Mouse (Mus musculus) thymus, adult 2 months (tissue): ENCODE data around the gene Clec4d. TPM values are rescaled to one million over a fixed set of nuclear protein-coding genes. Genes with fewer than 3 reads are reported as not detected.

ENCODE experiments used
- DNase-seq: peaks from one replicate; pipeline ENCODE4 v3.0.0; 2021
- H3K27ac ChIP-seq: fragments of 200-500 bp; 2 replicates; pipeline ENCODE4 v1.5.1; 2012; ENCODE audit warnings: low read length, control low read depth; ENCODE audit not compliant: control insufficient read depth, insufficient read depth
- H3K27me3 ChIP-seq: fragments of 200-500 bp; 2 replicates; pipeline ENCODE4 v1.6.1; 2012; ENCODE audit warnings: mild to moderate bottlenecking, low read length, moderate library complexity, mixed read lengths; ENCODE audit not compliant: control insufficient read depth, insufficient read depth
- H3K36me3 ChIP-seq: fragments of 200-500 bp; 2 replicates; pipeline ENCODE4 v1.6.1; 2012; ENCODE audit warnings: mild to moderate bottlenecking, low read length, moderate library complexity; ENCODE audit not compliant: control insufficient read depth, insufficient read depth
- H3K4me1 ChIP-seq: fragments of 200-500 bp; replicated peaks from 2 replicates; pipeline ENCODE4 v1.6.1; 2012; ENCODE audit warnings: low read length; ENCODE audit not compliant: control insufficient read depth, insufficient read depth
- H3K4me3 ChIP-seq: fragments of 200-500 bp; 2 replicates; pipeline ENCODE4 v1.5.1; 2012; ENCODE audit warnings: mild to moderate bottlenecking, low read length, control low read depth, moderate library complexity; ENCODE audit not compliant: control insufficient read depth, insufficient read depth
- CTCF ChIP-seq: fragments of 200-500 bp; IDR thresholded peaks from 2 replicates; pipeline ENCODE4 v1.5.1; 2012; ENCODE audit warnings: mild to moderate bottlenecking, control low read depth, low read length, moderate library complexity, borderline replicate concordance; ENCODE audit not compliant: control insufficient read depth, poor library complexity, insufficient read depth; ENCODE audit errors: extremely low read depth
- POLR2A ChIP-seq: fragments of 200-500 bp; IDR thresholded peaks from 2 replicates; pipeline ENCODE4 v1.6.1; 2012; ENCODE audit warnings: mild to moderate bottlenecking, low read length, control low read depth, moderate library complexity; ENCODE audit not compliant: control insufficient read depth, poor library complexity, insufficient read depth; ENCODE audit errors: extremely low read depth
- WGBS: fragments of 180-500 bp; shearing (Covaris S2); methylation state at CpG from one replicate; pipeline ENCODE4 v1.1.7; 2018; 5-methylcytosine and 5-hydroxymethylcytosine counted together
- polyA plus RNA-seq: library from polyadenylated mRNA; depleted of rRNA; stranded (reverse); fragments of >200 nt; gene quantifications from 2 replicates; pipeline ENCODE4 v1.2.3, GENCODE M21; 2012; rRNA removed

The Clec4d gene
- polyA plus RNA-seq, 1 experiment: 0.23 TPM

GRCm38 (mm10) chr6:123308033-123308432, 46.1 kb downstream of the Clec4d start, which contains the start of gene Vmn2r19:
Vmn2r19 (plus strand) TSS chr6:123308333.
- no peak for TF ChIP-seq CTCF
- no peak for TF ChIP-seq POLR2A
- Histone ChIP-seq H3K36me3 (no peaks in the 10 kb centered on the region), H3K4me1 (no peaks in the 10 kb centered on the region), H3K27me3 (no peaks in the 10 kb centered on the region), H3K27ac (no peak within 1 kb of the TSS), H3K4me3 (no peak within 1 kb of the TSS)
- no peak for DNase-seq
- 98% methylated on average over 2 of the region's 2 CpGs for WGBS

Other genes starting within 250 kb of the Clec4d start
- 0.41 and 0.69 TPM in 2 replicates for gene Clec4b1, start 212.1 kb upstream of the Clec4d start, polyA plus RNA-seq
- gene Clec4a2, start 155.7 kb upstream of the Clec4d start, polyA plus RNA-seq: 0.91 and 1.4 TPM in 2 replicates
- 0.13 TPM in 1 of 2 replicates, not detected in the other for gene Clec4b2, start 89.2 kb upstream of the Clec4d start, polyA plus RNA-seq
- 9.1 and 14.2 TPM in 2 replicates for gene Clec4n, start 32.3 kb upstream of the Clec4d start, polyA plus RNA-seq
- gene Clec4e, start 27.8 kb downstream of the Clec4d start, polyA plus RNA-seq: 0.06 and 0.08 TPM in 2 replicates
- gene Vmn2r19, start 46.2 kb downstream of the Clec4d start, polyA plus RNA-seq: not detected in 2 replicates
- gene Vmn2r20, start 156.0 kb downstream of the Clec4d start, polyA plus RNA-seq: not detected in 2 replicates